Mouse (Mus musculus) naive thymus-derived CD4-positive, alpha-beta T cell, adult 5 months (primary cell): Measurements from ENCODE around the gene C1qtnf4. TPM values are rescaled to one million over a fixed set of nuclear protein-coding genes. Genes with fewer than 3 reads are reported as not detected.

Experiments used
- polyA plus RNA-seq: library from polyadenylated mRNA; unstranded; fragments of 100-300 nt; shearing (Covaris generic); gene quantifications from one replicate; pipeline ENCODE4 v1.2.1, GENCODE M21; 2017

C1qtnf4 gene
- polyA plus RNA-seq, result 2.3 TPM

DNA sequence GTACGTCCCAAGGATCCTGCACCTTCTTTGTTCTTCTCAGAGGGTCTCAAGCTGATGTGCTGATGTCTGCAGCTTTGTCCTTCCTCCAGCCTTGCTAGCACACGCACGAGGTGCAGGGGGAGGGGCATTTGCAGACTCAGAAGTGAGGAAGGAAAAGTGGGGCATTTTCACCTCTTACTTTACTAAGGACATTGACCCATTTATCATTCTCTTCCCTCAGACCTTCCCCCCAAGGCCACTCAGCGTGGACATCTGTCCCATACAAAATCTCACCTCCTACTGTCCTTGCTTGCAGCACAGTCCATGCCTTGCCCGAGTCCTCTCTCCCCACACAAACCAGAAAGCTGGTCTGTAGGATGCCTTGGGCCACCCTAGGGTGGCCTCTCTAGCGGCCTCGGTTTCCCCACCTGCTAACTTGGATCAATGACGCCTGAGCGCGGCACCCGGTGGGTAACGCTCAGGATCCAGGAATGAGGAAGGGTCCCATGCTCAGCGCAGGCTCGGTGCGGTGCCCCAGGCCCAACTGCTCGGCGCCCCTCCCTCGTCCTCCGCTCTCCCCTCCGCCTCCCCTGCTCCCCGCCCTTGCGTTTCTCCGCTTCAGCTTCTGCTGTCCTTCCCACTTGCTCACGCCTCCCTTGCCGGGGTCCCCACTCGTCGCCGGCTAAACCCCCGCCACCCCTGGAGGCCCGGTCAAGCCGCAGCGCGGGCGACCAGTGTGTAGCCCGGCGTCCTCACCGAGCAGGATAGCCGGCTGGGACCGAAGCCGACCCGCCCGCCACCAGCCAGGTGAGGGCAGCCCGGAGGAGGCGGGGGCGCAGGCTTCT lies at the start of gene C1qtnf4:
C1qtnf4 (plus strand) TSS at position 643 of the 824 bp plus-strand sequence.

DNA sequence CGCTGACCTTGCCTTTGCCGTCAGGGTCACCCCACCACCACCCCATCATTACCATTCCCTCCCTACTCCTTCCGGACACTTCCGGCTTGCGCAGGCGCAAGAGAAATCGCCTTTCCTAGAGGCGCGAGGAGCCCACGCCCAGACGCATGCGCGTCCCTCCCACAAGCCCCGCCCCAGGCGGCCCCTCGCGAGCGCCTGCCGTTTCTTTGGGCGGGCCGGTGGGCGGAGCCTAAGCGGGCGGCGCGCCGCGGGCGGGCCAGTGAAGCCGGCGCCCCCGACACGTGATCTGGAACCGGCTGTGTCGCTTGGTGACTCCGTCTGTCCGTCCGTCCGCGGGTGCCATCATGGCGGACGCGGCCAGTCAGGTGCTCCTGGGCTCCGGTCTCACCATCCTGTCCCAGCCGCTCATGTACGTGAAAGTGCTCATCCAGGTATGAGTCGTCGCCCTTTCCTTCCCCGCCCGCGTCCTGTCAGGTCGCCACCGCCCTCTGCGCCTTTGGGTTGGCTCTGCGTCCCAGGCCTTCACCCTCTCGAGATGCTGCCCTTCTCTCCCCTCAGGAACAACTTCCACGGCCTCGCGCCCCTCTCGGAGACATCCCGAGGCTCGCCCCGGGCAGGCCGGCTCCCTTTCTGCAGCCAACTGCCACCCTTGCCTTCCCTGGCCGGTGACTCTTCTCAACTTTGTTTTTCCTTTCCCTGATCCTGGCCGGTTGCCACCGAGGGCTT lies 38.5 kb upstream of the C1qtnf4 start, which contains the start of gene Mtch2:
Mtch2 (plus strand) TSS at position 201 of the 726 bp plus-strand sequence.

DNA sequence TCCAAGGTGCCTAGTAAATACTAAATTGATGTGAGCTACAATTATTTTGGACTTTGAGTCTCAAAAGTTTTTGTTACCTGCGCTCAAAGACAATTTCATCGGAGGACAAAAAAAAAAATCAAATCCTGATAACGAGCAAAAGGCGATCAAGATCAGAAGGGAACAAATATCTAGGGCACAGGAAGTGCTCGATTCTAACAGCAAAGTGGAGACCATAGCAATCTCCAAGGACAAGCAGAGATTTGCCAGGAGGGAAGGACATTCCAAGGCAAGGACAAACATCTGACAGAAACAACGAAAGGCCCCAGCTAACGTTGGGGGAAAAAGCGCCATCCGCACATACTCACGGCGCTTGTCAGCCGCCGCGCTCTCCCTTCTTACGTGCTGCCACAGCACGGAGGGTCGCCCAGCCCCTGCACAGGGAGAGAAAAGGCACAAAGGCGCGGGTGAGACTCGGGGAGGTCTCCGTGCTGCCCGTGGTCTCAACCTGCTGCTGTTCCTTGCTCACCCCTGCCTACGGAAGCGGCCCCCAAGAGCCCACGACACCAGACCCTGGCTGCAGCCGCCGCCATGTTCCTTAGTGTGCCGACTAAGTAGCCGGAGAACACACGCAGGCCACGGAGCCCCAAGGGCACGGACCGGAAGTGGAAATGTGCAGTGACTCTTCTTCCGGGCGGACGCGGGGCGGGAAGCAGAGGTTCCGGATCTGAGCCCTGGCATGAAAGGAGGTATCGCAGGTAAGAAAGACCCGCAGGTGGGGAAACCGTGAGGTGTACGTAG lies 18.6 kb downstream of the C1qtnf4 start, which contains the start of the genes Kbtbd4 and Ndufs3:
Kbtbd4 (plus strand) TSS at position 665 of the 780 bp plus-strand sequence.
Ndufs3 (minus strand) TSS at position 752 of the 780 bp plus-strand sequence.

Other genes starting within 250 kb of the C1qtnf4 start
- 45.6 TPM for gene Nup160, start 208.6 kb upstream of the C1qtnf4 start, polyA plus RNA-seq
- 373 TPM for gene Fnbp4, start 140.5 kb upstream of the C1qtnf4 start, polyA plus RNA-seq
- not detected for gene Agbl2, start 103.1 kb upstream of the C1qtnf4 start, polyA plus RNA-seq
- gene Mtch2, start 38.7 kb upstream of the C1qtnf4 start, polyA plus RNA-seq, result 122 TPM
- gene Kbtbd4, start 18.9 kb downstream of the C1qtnf4 start, polyA plus RNA-seq, result 26.6 TPM
- gene Ndufs3, start 19.0 kb downstream of the C1qtnf4 start, polyA plus RNA-seq, result 128 TPM
- gene Celf1, start 54.5 kb downstream of the C1qtnf4 start, polyA plus RNA-seq, result 173 TPM
- gene Rapsn, start 149.8 kb downstream of the C1qtnf4 start, polyA plus RNA-seq, result 0.70 TPM
- 189 TPM for gene Psmc3, start 168.1 kb downstream of the C1qtnf4 start, polyA plus RNA-seq
- 17.6 TPM for gene Slc39a13, start 184.6 kb downstream of the C1qtnf4 start, polyA plus RNA-seq
- not detected for gene Spi1, start 196.5 kb downstream of the C1qtnf4 start, polyA plus RNA-seq
- gene Mybpc3, start 232.3 kb downstream of the C1qtnf4 start, polyA plus RNA-seq, result 0.09 TPM